Mouse (Mus musculus) thymus, adult 2 months (tissue): ENCODE measurements around the gene Arntl.

Experiments used
- CTCF ChIP-seq: fragments of 200-500 bp; IDR thresholded peaks from 2 replicates; pipeline ENCODE4 v1.5.1; 2012; ENCODE audit warnings: mild to moderate bottlenecking, control low read depth, low read length, moderate library complexity, borderline replicate concordance; ENCODE audit not compliant: control insufficient read depth, poor library complexity, insufficient read depth; ENCODE audit errors: extremely low read depth
- POLR2A ChIP-seq: fragments of 200-500 bp; IDR thresholded peaks from 2 replicates; pipeline ENCODE4 v1.6.1; 2012; ENCODE audit warnings: mild to moderate bottlenecking, low read length, control low read depth, moderate library complexity; ENCODE audit not compliant: control insufficient read depth, poor library complexity, insufficient read depth; ENCODE audit errors: extremely low read depth

- TF ChIP-seq CTCF (no peak), POLR2A (no peak)
Observed at GRCm38 (mm10) chr7:113238365-113238764, 31.1 kb downstream of the Arntl start.
